In the genomic region with DNA sequence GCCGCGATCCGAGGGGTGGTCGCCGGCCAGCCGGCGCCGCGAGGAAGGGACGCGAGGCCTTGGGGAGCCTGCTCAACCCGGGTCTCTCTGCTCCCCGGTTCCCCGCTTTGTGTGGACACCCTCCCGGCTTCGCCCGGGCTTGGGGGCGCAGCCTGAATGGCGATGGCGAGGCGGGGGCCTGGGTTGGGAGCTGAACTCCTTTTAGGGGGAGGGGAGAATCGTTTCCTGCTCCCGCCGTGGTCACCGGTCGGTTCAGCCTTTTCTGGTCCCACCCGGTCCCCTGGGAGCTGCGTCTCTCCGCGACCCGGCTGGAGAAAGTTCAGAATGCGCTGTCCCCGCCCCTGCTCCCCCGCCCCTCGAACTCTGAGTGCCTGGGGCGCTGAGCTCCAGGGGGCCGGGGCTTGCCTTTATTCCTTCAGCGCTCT, we compare ENCODE assay signal across 8 mouse cellular contexts. TPM values are rescaled to one million over a fixed set of nuclear protein-coding genes. Genes with fewer than 3 reads are reported as not detected.
A peak's percentile ranks its signal among the peaks of the same experiment; 100 is the strongest.
DNase-seq lines count a peak whose midpoint lies in the region; ATAC-seq and TF ChIP-seq lines count a peak whose summit lies in the region.

No protein-coding gene starts in this region.

- peak; percentile 66 for ATAC-seq in kidney, embryonic 14.5 days (ENCODE audit: low FRiP score, low TSS enrichment)
- ATAC-seq in liver, postnatal 0 days = no peak

- H3K4me2 ChIP-seq in kidney, embryonic 14.5 days (replicated peaks; ENCODE audit: low read depth, low read length) = peak overlapping the region; percentile 89
- H3K4me2 ChIP-seq in liver, postnatal 0 days (ENCODE audit: low read depth, low read length) = peak overlapping the region; percentile 78

- H3K27ac ChIP-seq in embryonic facial prominence, embryonic 10.5 days (replicated peaks) = peak overlapping the region; percentile 100
- peak overlapping the region; percentile 100 for H3K27ac ChIP-seq in heart, embryonic 10.5 days
- H3K27ac ChIP-seq in kidney, embryonic 14.5 days (ENCODE audit: low read depth, low read length) = peak overlapping the region; percentile 95
- H3K27ac ChIP-seq in liver, postnatal 0 days (ENCODE audit: low read depth) = peak overlapping the region; percentile 59

- no peak for TF ChIP-seq CTCF in liver, postnatal 0 days (IDR thresholded peaks at IDR 0.05; ENCODE audit: low read depth)

- DNase-seq in 416B (ENCODE audit: low read depth) = peak; percentile 83
- peak; percentile 85 to 92 for DNase-seq in adrenal gland, adult (ENCODE audit: inconsistent age in 2 of 2, low spot score in 1 of 2)
- DNase-seq in embryonic facial prominence, embryonic 10.5 days (ENCODE audit: low spot score) = peak; percentile 83
- DNase-seq in heart, embryonic 10.5 days (ENCODE audit: low spot score) = peak; percentile 89
- DNase-seq in liver, postnatal 0 days = peak; percentile 42
- peak; percentile 69 for DNase-seq in retina, embryonic 14.5 days (ENCODE audit: low spot score)
- DNase-seq in urinary bladder, postnatal 14 days (ENCODE audit: low spot score) = peak; percentile 75

- H3K9me3 ChIP-seq in embryonic facial prominence, embryonic 10.5 days = no peaks in the 10 kb centered on the region
- no peaks in the 10 kb centered on the region for H3K9me3 ChIP-seq in heart, embryonic 10.5 days
- no peaks in the 10 kb centered on the region for H3K9me3 ChIP-seq in kidney, embryonic 14.5 days (ENCODE audit: control insufficient read depth, low read length)
- no peaks in the 10 kb centered on the region for H3K9me3 ChIP-seq in liver, postnatal 0 days (ENCODE audit: low read length)

- H3K27me3 ChIP-seq in embryonic facial prominence, embryonic 10.5 days (replicated peaks; ENCODE audit: low read depth, poor library complexity, severe bottlenecking) = peaks cover 23% of the 10 kb centered on the region
- peaks cover 5% of the 10 kb centered on the region; the same call in 1 of the 2 replicates for H3K27me3 ChIP-seq in heart, embryonic 10.5 days (ENCODE audit: insufficient read depth, poor library complexity, severe bottlenecking)
- H3K27me3 ChIP-seq in kidney, embryonic 14.5 days (ENCODE audit: control insufficient read depth, insufficient read depth, low read length) = no peaks in the 10 kb centered on the region; the same call in 1 of the 2 replicates
- H3K27me3 ChIP-seq in liver, postnatal 0 days (ENCODE audit: insufficient read depth, low read length) = peaks cover 38% of the 10 kb centered on the region

- under 1% methylated on average over 38 of the region's 38 CpGs for WGBS in embryonic facial prominence, embryonic 10.5 days
- under 1% methylated on average over 37 of the region's 38 CpGs for WGBS in heart, embryonic 10.5 days
- under 1% methylated on average over 36 of the region's 38 CpGs for WGBS in kidney, embryonic 14.5 days
- WGBS in liver, postnatal 0 days (ENCODE audit: insufficient replicate concordance) = 2% methylated on average over 32 of the region's 38 CpGs

- H3K9ac ChIP-seq in kidney, embryonic 14.5 days (ENCODE audit: low read depth, low read length) = peak overlapping the region; percentile 85
- peak overlapping the region; percentile 57 for H3K9ac ChIP-seq in liver, postnatal 0 days (replicated peaks)

- TF ChIP-seq EP300 in liver, postnatal 0 days (IDR thresholded peaks at IDR 0.05; ENCODE audit: low read depth) = no peak

- peaks cover 14% of the 10 kb centered on the region for H3K36me3 ChIP-seq in embryonic facial prominence, embryonic 10.5 days (replicated peaks)
- peaks cover 3% of the 10 kb centered on the region; the same call in 1 of the 2 replicates for H3K36me3 ChIP-seq in heart, embryonic 10.5 days
- no peaks in the 10 kb centered on the region for H3K36me3 ChIP-seq in kidney, embryonic 14.5 days (ENCODE audit: control insufficient read depth, insufficient read depth, low read length)
- H3K36me3 ChIP-seq in liver, postnatal 0 days (replicated peaks; ENCODE audit: insufficient read depth, low read length) = no peaks in the 10 kb centered on the region

- peaks cover 57% of the 10 kb centered on the region for H3K4me1 ChIP-seq in embryonic facial prominence, embryonic 10.5 days
- H3K4me1 ChIP-seq in heart, embryonic 10.5 days = peaks cover 55% of the 10 kb centered on the region
- peaks cover 23% of the 10 kb centered on the region for H3K4me1 ChIP-seq in kidney, embryonic 14.5 days (ENCODE audit: control insufficient read depth, insufficient read depth, low read length)
- H3K4me1 ChIP-seq in liver, postnatal 0 days (ENCODE audit: insufficient read depth) = peaks cover 8% of the 10 kb centered on the region

- peak overlapping the region; percentile 94 for H3K4me3 ChIP-seq in embryonic facial prominence, embryonic 10.5 days
- peak overlapping the region; percentile 95 for H3K4me3 ChIP-seq in heart, embryonic 10.5 days
- peak overlapping the region; percentile 53 for H3K4me3 ChIP-seq in kidney, embryonic 14.5 days (ENCODE audit: low read length)
- peak overlapping the region; percentile 57 for H3K4me3 ChIP-seq in liver, postnatal 0 days (ENCODE audit: low read depth, low read length)

RNA-seq across cellular contexts. Expression of a gene that starts 1.8 kb away (rescaled TPM):
- 20.8 and 21.9 TPM in 2 replicates for polyA plus RNA-seq in embryonic facial prominence, embryonic 10.5 days (2016; fragmentation: Nextera tagmentation; extraction: Ambion mirVana)
- polyA plus RNA-seq in heart, embryonic 10.5 days (2016; fragmentation: Nextera tagmentation; extraction: Ambion mirVana) = 15.1 and 17.9 TPM in 2 replicates
- polyA plus RNA-seq in kidney, embryonic 14.5 days (2014; fragmentation: Nextera tagmentation; extraction: Ambion mirVana) = 13.2 and 17.0 TPM in 2 replicates
- 1.2 and 1.6 TPM in 2 replicates for polyA plus RNA-seq in liver, postnatal 0 days (2015; fragmentation: Nextera tagmentation; extraction: Ambion mirVana)

RNA-seq across cellular contexts. Expression of a gene that starts 31.5 kb away (rescaled TPM):
- 59.4 and 60.0 TPM in 2 replicates for polyA plus RNA-seq in embryonic facial prominence, embryonic 10.5 days (2016; fragmentation: Nextera tagmentation; extraction: Ambion mirVana)
- 24.2 and 34.1 TPM in 2 replicates for polyA plus RNA-seq in heart, embryonic 10.5 days (2016; fragmentation: Nextera tagmentation; extraction: Ambion mirVana)
- polyA plus RNA-seq in kidney, embryonic 14.5 days (2014; fragmentation: Nextera tagmentation; extraction: Ambion mirVana) = 39.4 and 50.7 TPM in 2 replicates
- 6.3 TPM in 2 replicates for polyA plus RNA-seq in liver, postnatal 0 days (2015; fragmentation: Nextera tagmentation; extraction: Ambion mirVana)

RNA-seq across cellular contexts. Expression of a gene that starts 52.4 kb away (rescaled TPM):
- 402 and 405 TPM in 2 replicates for polyA plus RNA-seq in embryonic facial prominence, embryonic 10.5 days (2016; fragmentation: Nextera tagmentation; extraction: Ambion mirVana)
- polyA plus RNA-seq in heart, embryonic 10.5 days (2016; fragmentation: Nextera tagmentation; extraction: Ambion mirVana) = 199 and 306 TPM in 2 replicates
- polyA plus RNA-seq in kidney, embryonic 14.5 days (2014; fragmentation: Nextera tagmentation; extraction: Ambion mirVana) = 273 and 432 TPM in 2 replicates
- 54.8 and 58.6 TPM in 2 replicates for polyA plus RNA-seq in liver, postnatal 0 days (2015; fragmentation: Nextera tagmentation; extraction: Ambion mirVana)
